Mouse (Mus musculus): ENCODE measurements around the gene Spsb1.

Spsb1 gene

DNA sequence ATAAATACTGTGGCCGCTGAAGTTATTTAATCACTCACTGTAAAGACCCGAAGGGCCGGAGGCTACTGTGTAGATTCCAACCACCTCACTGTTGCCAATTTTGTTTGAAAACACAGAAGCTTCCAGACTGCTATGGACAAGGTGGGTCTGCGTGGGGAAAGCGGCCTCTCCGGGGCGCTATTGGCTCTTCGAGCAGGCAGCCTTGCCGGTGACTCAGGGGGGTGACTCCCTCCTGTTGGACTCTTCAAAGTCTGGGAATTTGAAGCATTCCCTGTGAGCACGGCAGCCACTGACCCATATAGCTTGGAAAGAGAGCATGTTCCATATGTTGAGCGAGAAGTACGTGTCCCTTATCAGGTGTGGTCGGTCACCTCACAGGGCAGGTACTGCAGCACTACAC is 1.2 kb upstream of the Spsb1 start:
- in situ Hi-C loops (cut with MboI, MseI) = loop anchor here in 1 of 2 experiments (5.0 kb wide), 2 partner anchors 119 to 154 kb away; no protein-coding TSS in a partner anchor

DNA sequence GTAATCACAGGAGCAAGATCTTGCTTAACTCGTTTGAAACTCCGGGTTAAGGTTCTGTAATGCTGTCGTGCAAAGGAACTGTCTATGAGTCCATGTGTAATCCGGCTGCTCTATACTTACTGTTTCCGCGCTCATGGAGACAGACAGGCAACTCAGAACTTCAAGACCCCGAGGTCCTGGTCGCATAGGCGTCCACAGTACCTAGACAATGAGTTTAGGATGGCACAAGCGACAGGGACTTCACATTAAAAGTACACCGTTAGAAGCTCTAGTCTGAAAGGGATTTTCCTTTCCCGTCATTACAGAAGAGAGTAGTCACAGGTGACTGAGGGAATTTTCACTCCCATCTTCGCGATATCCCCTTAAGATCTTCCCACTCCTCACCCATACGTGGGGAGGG is 788 bp upstream of the Spsb1 start:
- in situ Hi-C loops (cut with MboI, MseI) = loop anchor here in 1 of 2 experiments (5.0 kb wide), 2 partner anchors 118 to 153 kb away; no protein-coding TSS in a partner anchor

DNA sequence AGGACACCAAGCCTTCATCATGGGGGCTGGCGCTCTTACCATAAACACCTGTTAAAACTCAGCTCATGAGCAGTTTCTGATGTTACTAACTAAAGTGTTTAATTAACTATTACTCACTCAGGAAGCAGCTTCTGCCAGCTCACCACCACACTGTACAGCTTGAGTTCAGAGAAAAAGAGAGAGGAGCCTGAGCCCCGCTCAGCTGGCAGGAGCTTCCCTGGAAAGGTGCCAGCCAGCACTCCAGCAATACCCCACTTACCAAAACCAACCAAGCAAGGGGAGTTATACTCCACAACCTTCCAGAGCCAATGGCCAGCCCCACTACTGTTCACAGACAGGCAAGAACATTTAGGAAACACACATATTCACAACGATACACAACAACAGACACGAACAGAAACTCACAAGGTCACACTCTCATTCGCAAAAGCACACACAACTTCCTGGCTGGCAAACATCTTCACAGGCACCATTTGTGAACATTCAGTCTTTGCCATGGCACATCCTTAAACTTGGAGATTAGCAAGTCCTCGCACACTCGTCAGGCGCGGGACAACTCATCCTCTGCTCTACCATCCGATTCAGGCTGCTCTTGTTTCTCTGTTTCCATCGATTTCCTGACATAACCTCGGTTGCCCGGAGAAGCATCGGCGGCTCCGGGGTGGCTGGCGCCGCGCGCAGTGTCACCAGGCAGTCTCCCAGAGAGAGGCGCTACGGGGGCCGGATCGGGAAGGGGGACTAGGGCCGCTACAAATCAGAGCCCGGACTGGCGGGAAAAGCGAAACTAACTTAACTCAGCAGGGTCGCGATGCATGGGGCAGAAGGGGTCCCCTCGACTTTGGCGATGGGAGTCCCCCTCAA is 992 bp downstream of the Spsb1 start:
- in situ Hi-C loops (cut with MboI, MseI) = loop anchor here in 1 of 2 experiments (5.0 kb wide), 1 partner anchor 77 kb away; no protein-coding TSS in a partner anchor

DNA sequence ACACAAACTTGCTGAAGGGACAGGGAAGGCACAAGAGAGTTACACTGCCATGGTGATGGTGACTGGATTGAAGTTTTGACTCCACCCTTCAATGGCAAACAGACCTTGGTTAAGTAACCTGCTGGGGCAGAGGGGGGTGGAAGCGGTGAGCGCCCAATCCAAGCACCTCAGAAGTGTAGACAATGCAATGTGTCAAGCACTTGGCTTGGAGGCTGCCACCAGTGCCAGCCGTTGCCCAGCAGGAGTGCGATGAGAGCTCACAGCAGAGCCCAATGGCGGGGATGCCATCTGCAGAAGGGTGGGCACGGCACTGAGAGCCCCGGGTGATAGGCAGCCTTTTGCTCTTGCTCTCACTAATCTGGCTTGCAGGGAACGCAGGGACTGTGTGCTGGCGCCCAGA is 2.6 kb downstream of the Spsb1 start:
- in situ Hi-C loops (cut with MboI, MseI) = loop anchor here in 1 of 2 experiments (5.0 kb wide), 1 partner anchor 75 kb away; no protein-coding TSS in a partner anchor

DNA sequence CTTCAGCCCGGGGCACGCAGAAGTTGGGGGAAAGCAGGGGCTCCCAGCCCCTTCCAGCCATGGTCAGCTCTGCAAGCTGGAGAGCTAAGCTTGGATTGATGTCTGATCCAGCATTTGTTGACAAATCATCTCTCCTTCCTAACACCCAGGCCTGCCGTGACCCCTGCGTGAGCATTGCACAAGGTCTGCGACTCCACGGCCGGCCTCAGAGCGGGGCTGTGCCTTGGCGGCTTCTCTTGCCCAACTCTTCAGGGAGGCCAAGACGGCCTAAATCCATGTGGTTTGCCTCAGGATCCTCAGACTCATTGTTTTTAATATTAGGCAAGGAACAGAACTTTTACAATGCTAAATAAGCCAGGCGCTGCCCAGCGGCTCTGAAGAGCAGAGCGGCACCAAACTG is 3.6 kb downstream of the Spsb1 start:
- in situ Hi-C loops (cut with MboI, MseI) = loop anchor here in 1 of 2 experiments (5.0 kb wide), 1 partner anchor 74 kb away; no protein-coding TSS in a partner anchor

DNA sequence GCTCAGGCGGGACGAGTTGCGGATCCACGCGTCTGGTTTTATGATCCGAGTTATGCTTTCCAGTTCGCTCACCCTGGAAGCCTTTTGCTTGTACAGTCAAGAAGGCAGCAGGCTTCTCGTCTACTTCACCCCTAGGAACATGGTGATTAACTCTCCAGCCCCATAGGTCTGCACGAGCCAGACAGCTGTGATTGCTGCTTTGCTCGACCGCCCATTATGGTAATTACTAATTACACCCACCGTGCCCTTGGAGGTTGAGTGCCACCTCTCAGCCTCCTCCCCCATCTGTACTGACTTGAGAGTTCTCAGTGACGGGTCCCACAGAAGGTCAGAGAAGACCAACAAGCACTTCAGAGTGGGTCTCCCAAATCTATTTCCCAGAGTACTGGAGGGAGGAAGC is 5.2 kb downstream of the Spsb1 start:
- in situ Hi-C loops (cut with MboI, MseI) = loop anchor here in 1 of 2 experiments (5.0 kb wide), 1 partner anchor 72 kb away; no protein-coding TSS in a partner anchor

DNA sequence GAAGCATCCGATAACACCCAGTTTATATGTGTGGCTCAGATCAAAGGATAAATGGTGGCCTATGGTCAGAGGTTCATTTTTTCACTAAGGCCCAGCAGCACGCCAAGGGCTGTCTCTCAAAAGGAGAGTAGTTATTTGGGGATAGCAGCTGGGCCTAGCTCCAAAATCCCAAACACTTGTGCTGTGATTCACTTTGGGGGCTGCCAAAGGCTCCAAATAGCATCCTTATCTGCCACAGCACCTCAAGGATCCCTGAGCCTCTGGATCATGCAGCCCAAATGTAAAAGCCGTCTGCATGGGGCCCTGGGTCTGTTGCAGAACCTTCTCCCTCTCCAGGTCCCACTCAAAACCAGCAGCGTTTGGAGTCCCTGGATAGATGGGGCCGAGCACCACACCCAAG is 6.7 kb downstream of the Spsb1 start:
- in situ Hi-C loops (cut with MboI, MseI) = no loop called here

DNA sequence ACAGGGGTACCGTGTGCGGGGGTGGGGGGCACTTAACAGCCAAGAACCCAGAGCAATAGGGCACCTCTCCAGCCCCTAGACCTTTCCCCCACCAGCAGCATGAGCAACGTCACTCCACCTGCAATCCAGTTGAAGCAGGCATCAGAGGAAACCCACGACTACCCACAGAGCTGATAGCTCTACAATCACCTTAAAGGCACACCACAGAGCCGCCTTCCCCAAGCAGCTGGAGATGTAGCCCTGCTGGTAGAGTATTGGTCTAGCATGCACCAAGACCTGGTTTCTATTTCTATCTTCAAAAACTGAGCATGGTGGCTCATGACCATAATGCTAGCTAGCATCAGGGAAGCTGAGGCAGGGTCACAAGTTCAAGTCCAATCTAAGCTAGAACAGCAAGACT is 7.4 kb downstream of the Spsb1 start:
- in situ Hi-C loops (cut with MboI, MseI) = no loop called here

DNA sequence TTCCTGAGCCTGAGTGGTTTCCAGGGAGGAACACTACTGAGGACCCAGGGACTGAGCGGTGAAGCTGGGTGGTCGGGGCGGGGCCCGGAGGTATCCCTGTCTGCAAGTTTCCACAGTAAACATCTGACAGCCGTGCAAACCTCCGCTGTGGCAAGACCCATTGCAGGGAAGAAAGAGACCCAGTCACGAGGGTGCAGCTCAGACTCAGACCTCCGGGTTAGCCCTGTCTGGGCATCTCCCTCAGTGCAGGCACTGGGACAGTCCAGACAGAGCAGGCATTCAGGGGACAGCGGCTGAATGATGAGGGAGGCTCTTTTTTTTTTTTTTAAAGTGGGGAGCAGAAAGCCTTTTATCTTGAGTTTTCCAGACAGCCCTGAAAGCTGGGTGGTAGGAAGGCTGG is 9.6 kb downstream of the Spsb1 start:
- in situ Hi-C loops (cut with MboI, MseI) = no loop called here

DNA sequence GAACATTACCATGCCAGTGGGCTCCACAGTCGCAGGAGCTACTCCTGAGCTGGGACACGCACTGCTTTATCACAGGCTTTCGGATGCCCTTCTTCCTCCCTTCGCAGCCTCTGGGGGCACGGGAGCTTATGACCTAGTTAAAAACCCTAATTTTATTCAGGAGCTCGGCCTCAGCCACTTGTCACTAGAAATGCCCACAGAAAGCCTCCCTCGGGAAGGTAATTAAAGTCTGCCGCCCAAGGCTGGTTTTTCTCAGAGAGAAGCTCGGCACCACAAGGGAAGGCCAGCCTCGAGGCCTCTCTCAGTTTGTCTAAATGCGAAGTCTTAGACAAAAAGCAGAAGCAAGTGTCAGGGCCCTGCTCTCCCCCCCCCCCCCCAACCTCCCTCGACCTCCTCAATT is 10.6 kb downstream of the Spsb1 start:
- in situ Hi-C loops (cut with MboI, MseI) = no loop called here

DNA sequence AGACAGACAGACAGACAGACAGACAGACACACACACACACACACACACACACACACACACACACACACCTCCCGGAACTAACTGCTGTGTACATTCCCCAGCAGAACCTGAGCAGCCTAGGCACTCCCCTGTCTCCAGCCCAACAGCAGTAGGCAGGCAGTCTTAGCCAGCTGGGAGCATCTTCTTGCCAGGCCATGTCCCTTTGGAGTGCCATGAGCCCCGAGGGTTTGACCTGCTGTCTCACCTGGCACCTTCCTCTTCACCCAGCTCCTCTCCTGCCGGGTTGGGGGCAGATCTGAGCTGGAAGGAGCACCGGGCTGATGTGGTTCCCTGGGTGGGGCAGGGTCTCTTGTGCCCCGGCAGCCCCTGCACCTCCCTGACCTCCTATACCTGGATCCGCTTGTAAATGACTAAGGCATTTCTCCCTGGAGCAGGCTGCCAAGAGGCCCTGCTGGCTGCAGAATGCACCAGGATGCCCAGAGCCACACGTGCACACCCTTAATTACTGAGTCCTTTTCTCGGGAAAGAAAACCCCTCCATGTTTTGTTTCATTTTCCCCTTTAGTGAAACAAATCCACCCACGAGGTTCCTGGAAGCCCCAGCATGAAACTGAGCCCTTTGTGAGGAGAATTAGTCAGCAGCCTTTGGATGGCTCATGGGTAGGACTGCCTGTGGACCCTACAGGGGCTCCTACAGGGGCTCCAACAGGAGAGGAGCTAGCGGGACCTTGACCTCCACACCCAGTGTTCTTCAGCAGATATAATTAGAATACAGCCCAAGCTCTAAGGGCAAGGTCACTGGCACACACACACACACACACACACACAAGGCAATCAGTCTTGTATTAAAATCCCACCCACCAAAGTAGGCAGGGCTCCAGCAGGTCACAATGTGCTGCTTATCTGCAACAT is 11.8 kb downstream of the Spsb1 start:
- in situ Hi-C loops (cut with MboI, MseI) = no loop called here

DNA sequence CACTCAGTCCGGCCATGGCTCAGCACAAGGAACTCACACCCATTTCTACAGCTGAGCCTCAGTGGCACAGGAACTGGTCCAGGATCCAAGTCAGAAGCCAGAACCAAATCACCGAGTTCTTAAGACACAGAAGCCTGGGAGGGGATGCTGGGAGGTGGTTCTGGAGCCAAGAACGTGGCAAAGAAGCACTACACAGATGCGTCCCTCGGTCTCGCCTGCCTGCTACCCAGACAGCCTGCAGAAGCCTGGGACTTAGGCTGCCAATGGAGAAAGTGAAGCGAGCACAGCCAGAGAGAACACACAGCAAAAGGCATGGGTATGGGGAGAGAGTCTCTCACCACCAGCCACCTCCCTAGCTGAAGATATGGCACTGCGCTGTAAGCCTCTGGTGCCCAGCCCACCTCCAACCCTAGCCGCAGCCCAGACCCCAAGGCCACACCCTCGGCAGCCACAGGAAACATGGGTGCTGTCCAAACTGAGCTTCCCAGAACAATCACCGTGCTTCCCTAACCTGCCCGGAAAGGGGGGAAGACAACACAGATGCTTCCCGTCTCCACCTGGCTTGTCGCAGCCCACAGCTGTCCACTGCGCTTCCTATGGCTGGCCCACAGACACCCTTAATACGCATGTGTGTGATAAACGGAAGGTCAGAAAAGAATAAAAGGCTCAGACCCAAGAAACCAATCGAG is 13.6 kb downstream of the Spsb1 start:
- in situ Hi-C loops (cut with MboI, MseI) = no loop called here

DNA sequence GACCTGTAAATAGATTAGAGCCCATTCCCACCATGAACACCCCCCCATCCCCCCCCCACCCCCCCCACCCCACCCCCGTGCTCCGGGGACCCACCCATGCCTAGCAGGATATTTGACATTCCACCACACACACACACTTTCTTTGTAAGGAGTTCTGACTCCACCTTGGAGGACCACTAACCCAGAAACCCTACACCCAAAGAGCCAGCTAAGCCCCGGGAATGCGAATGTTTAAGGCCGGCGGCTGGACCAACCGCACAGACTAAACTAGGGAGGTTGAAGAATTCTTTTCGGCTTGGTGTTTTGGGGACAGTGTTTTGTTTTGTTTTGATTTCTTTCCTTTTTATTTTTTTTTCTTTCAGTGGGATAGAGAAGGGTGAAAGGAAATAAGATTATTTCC is 16.1 kb downstream of the Spsb1 start:
- in situ Hi-C loops (cut with MboI, MseI) = no loop called here

DNA sequence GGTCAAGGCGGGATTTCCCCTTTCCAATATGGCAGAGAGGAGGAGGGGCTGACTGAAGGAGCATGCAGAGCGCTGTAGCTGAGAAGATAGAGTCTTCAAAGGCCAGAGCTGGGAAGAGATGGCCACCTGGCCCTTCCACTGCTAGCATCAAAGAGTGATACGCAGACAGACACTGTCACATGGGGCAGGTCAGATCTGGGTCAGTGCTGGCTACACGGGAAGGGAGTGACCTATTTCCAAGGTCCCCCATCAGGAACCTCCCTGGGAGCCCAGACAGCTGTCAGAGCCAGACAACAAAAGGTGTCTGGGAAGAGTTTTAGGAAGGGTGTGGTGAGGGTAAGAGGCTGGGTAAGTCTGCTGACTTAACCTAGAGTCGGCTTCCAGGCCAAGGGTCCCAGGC is 17.9 kb downstream of the Spsb1 start:
- in situ Hi-C loops (cut with MboI, MseI) = no loop called here

DNA sequence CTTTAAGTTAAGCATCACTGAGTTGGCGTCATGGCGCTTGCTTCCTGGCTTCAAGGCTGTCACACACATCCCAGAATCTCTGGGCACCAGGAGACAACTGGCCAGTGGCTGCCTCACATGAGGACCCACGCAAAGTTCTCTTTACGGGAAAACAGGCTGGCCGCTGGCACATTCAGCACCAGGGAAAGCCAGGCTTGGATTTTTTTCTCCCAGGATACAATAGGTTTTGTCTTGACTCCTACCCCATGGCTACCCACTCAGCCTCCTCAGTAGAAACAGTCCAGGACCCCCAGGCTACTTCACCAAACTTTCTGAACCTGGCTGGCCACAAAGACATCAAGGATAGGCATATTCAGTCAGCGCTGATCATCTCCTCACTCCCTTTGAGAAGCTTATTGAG is 19.4 kb downstream of the Spsb1 start:
- in situ Hi-C loops (cut with MboI, MseI) = no loop called here

DNA sequence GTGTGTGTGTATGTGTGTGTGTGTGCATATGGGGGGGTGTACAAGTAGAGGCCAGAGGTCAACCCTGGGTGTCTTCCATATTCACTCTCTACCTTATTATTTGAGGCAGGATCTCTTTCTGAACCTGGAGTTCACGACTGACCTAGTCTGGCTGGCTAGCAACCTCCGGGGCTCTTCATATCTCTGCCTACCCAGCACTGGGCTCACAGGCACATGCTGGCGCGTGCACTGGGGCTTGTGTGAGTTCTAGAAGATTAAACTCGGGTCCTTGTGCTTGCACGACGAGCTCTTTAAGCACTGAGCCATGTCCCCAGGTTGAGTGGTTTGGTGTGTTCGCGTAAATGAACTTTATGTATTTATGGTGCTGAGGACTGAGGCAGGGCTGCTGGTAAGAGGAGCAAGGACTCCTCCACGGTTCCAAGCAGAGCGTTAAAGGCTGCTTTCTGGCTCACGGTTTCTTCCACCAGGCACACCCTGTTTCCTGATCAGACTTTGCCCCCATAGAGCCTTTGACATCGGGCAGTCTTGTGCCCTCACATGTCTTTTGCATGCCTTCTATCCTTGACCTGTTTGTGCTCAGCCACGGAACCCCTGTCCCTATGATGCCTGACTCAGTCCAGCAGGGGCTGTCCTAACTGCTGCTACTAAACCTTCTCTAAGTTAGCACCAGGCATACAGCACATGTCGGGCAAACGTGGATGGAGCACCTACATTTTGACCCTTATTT is 21.2 kb downstream of the Spsb1 start:
- in situ Hi-C loops (cut with MboI, MseI) = no loop called here

DNA sequence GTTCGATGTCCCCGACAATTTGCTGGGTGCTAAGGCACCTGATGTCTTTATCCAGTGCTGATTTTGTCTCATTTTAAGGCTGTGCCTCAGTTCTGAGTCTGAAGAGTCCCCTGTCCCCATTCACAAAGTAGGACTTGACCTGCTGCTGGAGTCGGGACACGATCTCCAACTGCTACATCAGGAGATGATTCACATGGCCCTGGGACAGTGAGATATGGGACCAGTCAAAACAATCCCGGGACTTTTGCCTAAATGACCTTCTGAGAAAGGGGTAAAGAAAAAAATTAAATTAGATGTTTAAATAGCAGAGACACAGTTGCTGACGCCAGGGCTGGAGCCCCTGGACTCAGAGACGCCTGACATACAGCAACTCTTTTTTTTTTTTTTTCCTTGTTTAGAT is 21.8 kb downstream of the Spsb1 start:
- in situ Hi-C loops (cut with MboI, MseI) = no loop called here

DNA sequence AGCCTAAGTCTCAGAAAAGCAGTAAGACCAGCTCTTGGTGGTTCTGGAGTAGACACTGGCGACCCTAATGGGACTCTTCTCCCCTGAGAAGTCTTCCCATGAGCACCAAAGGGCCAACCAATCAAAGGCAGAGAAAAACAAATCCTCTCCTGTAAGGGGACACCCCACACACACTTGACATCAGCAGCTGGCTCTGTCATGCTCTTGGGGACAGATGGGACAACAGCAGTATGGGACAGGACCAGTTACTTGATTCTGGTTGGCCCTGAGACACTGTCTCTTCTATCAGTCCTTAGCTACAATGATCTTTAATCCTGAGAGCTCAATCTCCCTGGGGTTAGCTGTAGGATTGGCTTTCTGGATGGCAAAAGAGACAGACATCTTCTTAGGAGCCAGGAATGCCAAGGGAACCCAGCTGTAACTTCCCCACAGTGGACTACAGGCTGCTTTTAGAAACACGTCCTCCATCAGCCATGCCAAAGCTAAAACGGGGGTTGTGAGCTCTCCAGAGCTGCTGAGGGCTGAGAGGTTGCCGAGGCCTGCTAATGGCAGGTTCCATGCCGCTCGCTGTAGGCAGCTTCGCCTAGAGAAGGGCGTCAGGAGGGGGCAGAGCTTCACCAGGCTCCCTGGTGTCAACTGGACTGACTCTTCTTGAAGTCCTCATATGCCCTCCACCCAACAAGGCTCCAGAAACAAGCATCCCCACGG is 22.6 kb downstream of the Spsb1 start:
- in situ Hi-C loops (cut with MboI, MseI) = no loop called here

DNA sequence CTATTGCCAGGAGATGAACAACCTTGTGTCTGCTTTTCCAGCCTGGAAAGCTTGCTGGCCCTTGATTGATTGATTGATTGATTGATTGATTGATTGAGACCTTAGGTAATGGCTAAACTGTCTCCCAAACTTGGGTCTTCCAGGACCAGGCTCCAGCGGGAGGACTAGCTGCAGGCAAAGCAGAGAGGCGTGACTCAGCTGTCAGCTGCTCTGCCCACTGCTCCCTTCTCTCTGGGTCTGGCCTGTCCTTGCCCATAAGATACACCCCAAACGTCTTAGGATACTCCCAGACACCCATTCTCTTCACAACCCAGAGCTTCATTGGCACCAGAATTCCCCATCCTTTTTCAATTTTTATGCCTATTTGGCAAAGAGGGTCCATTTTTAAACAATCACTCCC is 24.1 kb downstream of the Spsb1 start:
- in situ Hi-C loops (cut with MboI, MseI) = no loop called here

DNA sequence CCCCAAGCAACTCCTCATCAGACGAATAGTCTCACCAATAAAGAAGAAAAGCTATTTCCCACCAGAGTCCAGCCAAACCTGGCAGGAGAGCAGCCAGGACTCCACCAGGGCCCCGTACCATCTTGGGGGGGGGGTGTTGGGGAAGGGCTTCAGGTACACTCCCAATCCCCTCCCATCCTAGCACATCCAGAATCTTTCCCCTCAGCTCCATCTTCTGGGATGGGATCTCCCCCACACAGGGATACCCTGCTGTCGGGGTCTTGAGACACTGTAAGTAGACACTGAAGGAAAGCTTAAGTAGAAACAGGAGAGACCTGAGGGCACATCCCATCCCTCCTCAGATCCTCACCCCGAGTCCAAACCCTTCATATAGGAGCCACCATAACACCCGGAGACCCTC is 31.8 kb downstream of the Spsb1 start:
- in situ Hi-C loops (cut with MboI, MseI) = no loop called here

Measured in T-helper 17 cell (primary cell).